Mouse (Mus musculus) embryonic facial prominence, embryonic 10.5 days (tissue): ENCODE data around the gene Sertad4. TPM values are rescaled to one million over a fixed set of nuclear protein-coding genes. Genes with fewer than 3 reads are reported as not detected.

Source experiments
- DNase-seq: peaks from one replicate; pipeline ENCODE4 v3.0.0-alpha.2; 2017; ENCODE audit warnings: low spot score
- H3K27ac ChIP-seq: fragments of 300-500 bp; sonication (generic); replicated peaks from 2 replicates; pipeline ENCODE4 v1.5.1; 2016; ENCODE audit warnings: mild to moderate bottlenecking
- H3K27me3 ChIP-seq: fragments of 300-500 bp; sonication (generic); replicated peaks from 2 replicates; pipeline ENCODE4 v1.6.1; 2016; ENCODE audit warnings: low read depth, mild to moderate bottlenecking; ENCODE audit not compliant: poor library complexity, severe bottlenecking
- H3K36me3 ChIP-seq: fragments of 300-500 bp; sonication (generic); replicated peaks from 2 replicates; pipeline ENCODE4 v1.6.1; 2016; ENCODE audit warnings: mild to moderate bottlenecking, moderate library complexity
- H3K4me1 ChIP-seq: fragments of 300-500 bp; sonication (generic); 2 replicates; pipeline ENCODE4 v1.6.1; 2016
- H3K4me3 ChIP-seq: fragments of 300-500 bp; sonication (generic); 2 replicates; pipeline ENCODE4 v1.5.1; 2016; ENCODE audit warnings: mild to moderate bottlenecking, moderate library complexity
- H3K9me3 ChIP-seq: fragments of 300-500 bp; sonication (generic); 2 replicates; pipeline ENCODE4 v1.6.1; 2016; ENCODE audit warnings: mild to moderate bottlenecking
- WGBS: fragments of 180-500 bp; shearing (Covaris S2); methylation state at CpG from one replicate; pipeline ENCODE4 v1.1.7; 2016; 5-methylcytosine and 5-hydroxymethylcytosine counted together
- polyA plus RNA-seq: library from polyadenylated mRNA; unstranded; fragments of >200 nt; fragmentation: Nextera tagmentation; extraction: Ambion mirVana; gene quantifications from 2 replicates; pipeline ENCODE4 v1.2.1, GENCODE M21; 2016

Sertad4 gene
- polyA plus RNA-seq, 1 experiment from 2014 or later, result 33.4 TPM

GRCm38 (mm10) chr1:192797011-192797274 is 58.6 kb downstream of the Sertad4 start:
- peak overlapping the region; percentile 87 for H3K27ac ChIP-seq
- no peak for DNase-seq
- H3K36me3 ChIP-seq, result no peaks in the 10 kb centered on the region
- peak overlapping the region; percentile 25 for H3K4me3 ChIP-seq
- H3K27me3 ChIP-seq, result no peaks in the 10 kb centered on the region; the same call in 1 of the 2 replicates
- 0 out of 2 replicates have a peak, but pooled peaks cover 5% of the 10 kb centered on the region for H3K9me3 ChIP-seq
- peaks cover 85% of the 10 kb centered on the region for H3K4me1 ChIP-seq
- WGBS, result 18% methylated on average over 3 of the region's 3 CpGs

GRCm38 (mm10) chr1:192796201-192797010 is 59.1 kb downstream of the Sertad4 start:
- Histone ChIP-seq H3K27ac (peak overlapping the region; percentile 87), H3K4me1 (peaks cover 90% of the 10 kb centered on the region), H3K4me3 (peak overlapping the region; percentile 25), H3K9me3 (0 out of 2 replicates have a peak, but pooled peaks cover 5% of the 10 kb centered on the region), H3K27me3 (no peaks in the 10 kb centered on the region; the same call in 1 of the 2 replicates), H3K36me3 (no peaks in the 10 kb centered on the region)
- 3% methylated on average over 20 of the region's 21 CpGs for WGBS
- DNase-seq, result peak; percentile 87

- H3K36me3 ChIP-seq, result no peaks in the 10 kb centered on the region
These were observed 60.4 kb downstream of the Sertad4 start for GRCm38 (mm10) chr1:192794957-192795745.

More at GRCm38 (mm10) chr1:192794957-192795745, 60.4 kb downstream of the Sertad4 start:
- peak; percentile 41 for DNase-seq
- Histone ChIP-seq H3K9me3 (0 out of 2 replicates have a peak, but pooled peaks cover 5% of the 10 kb centered on the region), H3K27me3 (no peaks in the 10 kb centered on the region; the same call in 1 of the 2 replicates), H3K27ac (peak overlapping the region; percentile 87), H3K4me1 (peaks cover 96% of the 10 kb centered on the region), H3K4me3 (no peak overlapping the region)
- WGBS, result 57% methylated on average over 9 of the region's 9 CpGs

Other genes starting within 250 kb of the Sertad4 start
- gene Hhat, start 84.5 kb downstream of the Sertad4 start, polyA plus RNA-seq, result 9.3 and 9.9 TPM in 2 replicates
- gene Syt14, start 180.0 kb upstream of the Sertad4 start, polyA plus RNA-seq, result 4.2 and 4.3 TPM in 2 replicates